Mouse (Mus musculus) left cerebral cortex, adult 2 months (tissue): ENCODE results near the gene Baat. TPM values are rescaled to one million over a fixed set of nuclear protein-coding genes. Genes with fewer than 3 reads are reported as not detected.
A peak's percentile ranks its signal among the peaks of the same experiment; 100 is the strongest.
"Not testable (repeated sequence)": the region's sequence is repeated elsewhere in the genome, so short reads cannot be mapped to it uniquely, and the experiment has no call there.

Experiments used
- DNase-seq, 2 experiments: peaks; one replicate each; pipeline ENCODE4 v3.0.0; 2021 to 2022; ENCODE audit warnings: low spot score in 2 of 2, mixed read lengths in 1 of 2; ENCODE audit errors: extremely low spot score in 1 of 2
- H3K27ac ChIP-seq: fragments of 200-600 bp; 2 replicates; pipeline ENCODE4 v1.8.1; 2022
- H3K4me3 ChIP-seq: fragments of 200-600 bp; 2 replicates; pipeline ENCODE4 v1.8.1; 2022
- CTCF ChIP-seq: fragments of 200-600 bp; IDR thresholded peaks from 2 replicates; pipeline ENCODE4 v1.8.1; 2022; ENCODE audit warnings: antibody characterized with exemption, mild to moderate bottlenecking, moderate library complexity
- intact Hi-C: fragments of 180-260 bp; cut with DNase I; formaldehyde crosslinking; loops from one replicate; pipeline ENCODE4 v1.15.1; 2025
- total RNA-seq, 2 experiments: library from RNA; stranded (reverse); gene quantifications; 2 replicates each; pipeline ENCODE4 v1.2.3; 2021

Baat gene
- total RNA-seq, 2 experiments from 2014 or later, result 0.47 TPM; not detected in 1

GRCm38 (mm10) chr4:49521346-49521745, 15.0 kb upstream of the Baat start:
- Histone ChIP-seq H3K27ac (peak overlapping the region; percentile 84), H3K4me3 (peak overlapping the region; percentile 93)
- no peak for DNase-seq
- TF ChIP-seq CTCF, result no peak; the same call in 1 of the 2 replicates
- intact Hi-C loops, result loop anchor here (1.0 to 10.0 kb wide), 2 partner anchors 111 to 1047 kb away; partner anchors contain the start of genes Rnf20 and Tex10

GRCm38 (mm10) chr4:49520572-49521340, 14.4 kb upstream of the Baat start, which contains the start of the genes Mrpl50 and Zfp189:
TSS of gene Mrpl50 (minus strand) at chr4:49521093.
TSS of gene Zfp189 (plus strand) at chr4:49521176.
- intact Hi-C loops, result loop anchor here (1.0 to 10.0 kb wide), 2 partner anchors 112 to 1046 kb away; partner anchors contain the start of genes Rnf20 and Tex10
- Histone ChIP-seq H3K4me3 (peak within 1 kb of the TSS; percentile 93), H3K27ac (peak within 1 kb of the TSS; percentile 89)
- TF ChIP-seq CTCF, result no peak
- peak; percentile 91 to 94 for DNase-seq

GRCm38 (mm10) chr4:49519476-49519875, 13.1 kb upstream of the Baat start:
- no peak for DNase-seq
- H3K4me3 ChIP-seq, result no peak overlapping the region
- intact Hi-C loops, result no loop called here
- H3K27ac ChIP-seq, result no peak overlapping the region
- no peak; the same call in 1 of the 2 replicates for TF ChIP-seq CTCF

- no peak for DNase-seq
- intact Hi-C loops, result no loop called here
- no peak overlapping the region for H3K4me3 ChIP-seq
- no peak for TF ChIP-seq CTCF
- H3K27ac ChIP-seq, result no peak overlapping the region
Observed at GRCm38 (mm10) chr4:49514441-49514840, 8.1 kb upstream of the Baat start.

GRCm38 (mm10) chr4:49512636-49513035, 6.3 kb upstream of the Baat start:
- no peak overlapping the region for H3K27ac ChIP-seq
- intact Hi-C loops, result no loop called here
- no peak for DNase-seq
- no peak overlapping the region for H3K4me3 ChIP-seq
- no peak for TF ChIP-seq CTCF

GRCm38 (mm10) chr4:49510236-49510835, 4.0 kb upstream of the Baat start:
- DNase-seq, H3K27ac ChIP-seq, H3K4me3 ChIP-seq, intact Hi-C loops: not testable (repeated sequence)

GRCm38 (mm10) chr4:49509183-49509582, 2.8 kb upstream of the Baat start:
- TF ChIP-seq CTCF, result no peak
- no peak for DNase-seq
- Histone ChIP-seq H3K4me3 (no peak overlapping the region), H3K27ac (no peak overlapping the region)
- intact Hi-C loops, result no loop called here

- no peak for TF ChIP-seq CTCF
- DNase-seq, result no peak
- Histone ChIP-seq H3K27ac (no peak overlapping the region), H3K4me3 (no peak overlapping the region)
- intact Hi-C loops, result no loop called here
Observed at GRCm38 (mm10) chr4:49503563-49503962, 2.8 kb downstream of the Baat start.

- H3K4me3 ChIP-seq, DNase-seq, H3K27ac ChIP-seq, intact Hi-C loops: not testable (repeated sequence)
Observed at GRCm38 (mm10) chr4:49485934-49486650, 20.3 kb downstream of the Baat start.

- TF ChIP-seq CTCF, result no peak
- intact Hi-C loops, result no loop called here
Observed at GRCm38 (mm10) chr4:49485442-49485841, 20.9 kb downstream of the Baat start.

GRCm38 (mm10) chr4:49480896-49481295, 25.5 kb downstream of the Baat start:
- no peak overlapping the region for H3K4me3 ChIP-seq
- H3K27ac ChIP-seq, result no peak overlapping the region
- intact Hi-C loops, result no loop called here
- DNase-seq, result no peak
- TF ChIP-seq CTCF, result no peak

More at GRCm38 (mm10) chr4:49485442-49485841, 20.9 kb downstream of the Baat start:
- H3K4me3 ChIP-seq, result no peak overlapping the region
- H3K27ac ChIP-seq, result no peak overlapping the region
- no peak for DNase-seq

- no peak overlapping the region for H3K4me3 ChIP-seq
- H3K27ac ChIP-seq, result no peak overlapping the region
- no peak for DNase-seq
- intact Hi-C loops, result no loop called here
- TF ChIP-seq CTCF, result no peak
Observed at GRCm38 (mm10) chr4:49480104-49480760, 26.1 kb downstream of the Baat start.

- H3K27ac ChIP-seq, H3K4me3 ChIP-seq, DNase-seq, intact Hi-C loops: not testable (repeated sequence)
Observed at GRCm38 (mm10) chr4:49479035-49479434, 27.3 kb downstream of the Baat start.
